Mouse (Mus musculus): ENCODE data around the gene Dnajb6.

DNA sequence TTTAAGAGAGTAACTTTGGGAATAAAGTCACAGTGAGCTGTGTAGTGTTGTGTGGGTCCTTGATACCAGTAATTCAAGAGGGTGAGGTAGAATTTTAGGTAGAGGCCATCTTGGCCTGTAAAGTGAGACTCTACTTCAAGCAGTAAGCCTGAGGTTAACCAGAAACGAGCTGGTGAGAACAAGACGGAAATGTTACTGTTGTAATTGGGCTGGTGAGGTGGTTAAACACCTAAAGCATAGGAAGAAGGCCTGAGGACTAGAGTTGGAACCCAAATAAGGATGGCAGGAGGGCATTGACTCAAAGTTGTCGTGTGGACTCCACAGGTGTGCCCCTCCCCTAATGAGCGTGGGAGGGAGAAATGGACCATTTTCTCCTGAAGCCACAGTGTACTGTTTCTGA, 2.6 kb downstream of the Dnajb6 start:
- TF ChIP-seq POLR2A (IDR thresholded peaks at IDR 0.05; ENCODE audit: control insufficient read depth, low read depth, low read length) (no peak), CTCF (IDR thresholded peaks at IDR 0.05; ENCODE audit: control insufficient read depth, insufficient read depth, insufficient replicate concordance, low read depth, low read length) (no peak)

Measured in testis, adult 2 months (tissue).